Mouse (Mus musculus): ENCODE data around the gene Slc1a2.
A peak's percentile ranks its signal among the peaks of the same experiment; 100 is the strongest.

Slc1a2 gene

GRCm38 (mm10) chr2:102825961-102826633 is 167.6 kb downstream of the Slc1a2 start:
- no peak for DNase-seq

DNA sequence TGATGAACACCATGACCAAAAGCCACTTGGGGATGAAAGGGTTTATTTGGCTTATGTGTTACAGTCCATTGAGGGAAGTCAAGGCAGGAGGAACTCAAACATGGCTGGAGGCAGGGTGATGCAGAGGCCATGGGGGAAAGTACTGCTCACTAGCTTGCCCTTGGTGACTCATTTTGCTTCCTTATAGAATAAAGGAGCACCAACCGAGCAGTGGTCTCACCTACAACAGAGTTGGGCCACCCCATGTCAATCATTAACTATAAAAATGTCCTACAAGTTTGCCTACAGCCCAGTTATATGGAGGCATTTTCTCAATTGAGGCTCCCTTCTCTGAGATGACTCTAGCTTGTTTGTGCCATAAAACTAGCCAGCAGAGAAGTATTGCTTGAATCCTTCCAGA is 169.4 kb downstream of the Slc1a2 start:
- DNase-seq = no peak

DNA sequence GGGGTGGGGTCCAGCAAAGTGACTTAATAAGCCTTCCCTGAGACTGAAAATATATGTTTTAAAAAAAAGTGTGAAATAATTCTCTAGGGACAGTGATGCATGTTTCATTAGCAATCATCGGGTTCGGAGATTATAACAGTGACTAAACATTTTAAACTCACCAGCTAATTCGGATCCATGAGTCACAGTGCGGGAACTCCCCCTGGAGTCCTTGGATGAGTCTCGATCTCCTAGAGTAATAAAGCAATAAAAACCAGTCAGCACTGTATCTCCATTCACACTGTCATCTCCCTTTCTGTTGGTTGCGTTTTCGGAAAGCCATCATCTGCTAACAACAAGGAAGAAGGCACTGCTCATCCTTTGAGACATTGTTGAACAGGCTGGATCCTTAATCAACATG is 169.9 kb downstream of the Slc1a2 start:
- DNase-seq = no peak

GRCm38 (mm10) chr2:102829201-102829600 is 170.7 kb downstream of the Slc1a2 start:
- DNase-seq = peak; percentile 47 to 65

DNA sequence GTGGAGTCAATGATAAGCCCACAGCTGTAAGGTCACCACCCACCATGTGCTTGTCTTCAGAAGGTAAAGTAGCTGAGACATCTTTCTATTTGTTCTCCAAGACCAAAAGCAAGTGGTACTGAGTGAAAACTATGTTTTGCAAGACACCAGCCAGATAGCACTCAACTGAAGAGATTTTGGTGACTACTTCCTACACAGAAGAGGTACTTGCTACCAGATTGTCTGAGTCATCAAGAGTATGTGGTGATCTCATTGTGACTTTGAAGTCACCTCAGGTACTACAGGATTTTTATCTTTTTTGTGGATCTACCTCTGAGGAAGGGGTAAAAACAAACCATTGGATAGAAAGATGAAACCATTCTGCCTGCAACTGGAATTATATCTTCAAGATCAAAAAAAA is 173.1 kb downstream of the Slc1a2 start:
- DNase-seq = no peak

DNA sequence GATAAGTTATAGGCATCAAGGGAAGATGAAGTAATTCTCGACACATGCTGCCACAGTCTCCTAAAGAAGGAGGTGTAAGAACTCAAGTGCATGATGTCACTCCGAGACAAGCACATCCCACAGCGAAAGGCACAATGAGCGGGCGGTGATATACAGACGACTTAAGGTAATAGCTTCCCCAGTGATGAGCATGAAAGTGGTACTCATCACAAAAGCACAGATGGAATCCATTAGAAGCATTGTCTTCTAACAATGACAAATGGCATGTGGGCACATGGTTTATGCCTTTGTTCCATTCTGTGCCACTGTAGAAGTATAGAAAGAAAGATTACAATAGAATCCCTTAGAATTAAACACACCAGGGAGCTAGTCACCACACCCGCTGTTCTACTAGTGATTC is 179.7 kb downstream of the Slc1a2 start:
- no peak for DNase-seq
